Comparison of ENCODE assay signal across 26 mouse cellular contexts in the genomic region with DNA sequence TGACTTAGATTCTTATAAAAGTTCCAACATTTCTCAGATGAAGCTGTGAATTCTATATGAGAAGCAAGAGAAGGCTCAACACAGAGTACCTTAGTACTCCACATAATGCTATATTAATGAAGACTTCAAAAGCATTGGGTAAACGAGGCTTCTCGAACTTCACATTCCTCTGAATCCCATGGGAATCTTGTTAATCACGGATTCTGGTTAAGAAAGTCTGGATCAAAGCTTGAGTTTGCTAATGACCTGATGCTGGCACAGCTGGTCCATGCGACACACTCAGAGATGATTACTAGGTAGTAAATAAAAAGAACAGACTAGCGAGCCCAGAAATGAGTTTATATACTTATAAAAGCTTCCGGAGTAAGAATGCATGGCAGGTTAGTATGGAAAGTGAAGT.
DNase-seq lines count a peak whose midpoint lies in the region; ATAC-seq lines count a peak whose summit lies in the region.
"Had no signal": no experiment of that assay in that cellular context is flagged by ENCODE, and none has a peak within 500 bp of the region (broad histone marks: within the 10 kb centered on the region; RNA-seq: fewer than 3 reads in every experiment).

No protein-coding gene starts in this region.

- no peaks in the 10 kb centered on the region for H3K36me3 ChIP-seq in midbrain, embryonic 14.5 days (ENCODE audit: control insufficient read depth, insufficient read depth, low read length)
- H3K36me3 ChIP-seq in midbrain, embryonic 13.5 days: no peaks in the 10 kb centered on the region
- H3K36me3 ChIP-seq: forebrain, embryonic 10.5 days; heart, embryonic 10.5 days; heart, embryonic 13.5 days; hindbrain, embryonic 12.5 days; hindbrain, embryonic 15.5 days; intestine, embryonic 15.5 days had no signal

- no peaks in the 10 kb centered on the region for H3K27me3 ChIP-seq in midbrain, embryonic 14.5 days (ENCODE audit: control insufficient read depth, insufficient read depth, low read length)
- no peaks in the 10 kb centered on the region for H3K27me3 ChIP-seq in midbrain, embryonic 13.5 days
- H3K27me3 ChIP-seq: forebrain, embryonic 13.5 days; heart, embryonic 13.5 days; hindbrain, embryonic 12.5 days; hindbrain, embryonic 15.5 days; intestine, embryonic 15.5 days had no signal

- no peak overlapping the region for H3K27ac ChIP-seq in midbrain, embryonic 14.5 days (replicated peaks; ENCODE audit: low read depth, low read length)
- H3K27ac ChIP-seq in midbrain, embryonic 13.5 days: no peak overlapping the region
- H3K27ac ChIP-seq: forebrain, embryonic 10.5 days; forebrain, embryonic 13.5 days; gastrocnemius, adult 2 months; heart, adult 2 months; heart, embryonic 10.5 days; heart, embryonic 13.5 days; hindbrain, embryonic 12.5 days; hindbrain, embryonic 15.5 days; intestine, embryonic 15.5 days had no signal

- no peak overlapping the region for H3K4me2 ChIP-seq in midbrain, embryonic 14.5 days (ENCODE audit: low read length)
- no peak overlapping the region for H3K4me2 ChIP-seq in midbrain, embryonic 13.5 days (replicated peaks)
- H3K4me2 ChIP-seq: forebrain, embryonic 13.5 days; heart, embryonic 13.5 days; hindbrain, embryonic 12.5 days; hindbrain, embryonic 15.5 days; intestine, embryonic 15.5 days had no signal

- no peak overlapping the region for H3K9ac ChIP-seq in midbrain, embryonic 14.5 days (replicated peaks; ENCODE audit: low read length)
- no peak overlapping the region for H3K9ac ChIP-seq in midbrain, embryonic 13.5 days (replicated peaks)
- H3K9ac ChIP-seq: forebrain, embryonic 13.5 days; heart, embryonic 13.5 days; hindbrain, embryonic 12.5 days; hindbrain, embryonic 15.5 days; intestine, embryonic 15.5 days had no signal

- no peaks in the 10 kb centered on the region for H3K9me3 ChIP-seq in midbrain, embryonic 14.5 days (ENCODE audit: control insufficient read depth, low read length)
- no peaks in the 10 kb centered on the region for H3K9me3 ChIP-seq in midbrain, embryonic 13.5 days
- H3K9me3 ChIP-seq: forebrain, embryonic 10.5 days; forebrain, embryonic 13.5 days; heart, embryonic 10.5 days; heart, embryonic 13.5 days; hindbrain, embryonic 12.5 days; hindbrain, embryonic 15.5 days; intestine, embryonic 15.5 days had no signal

- H3K4me1 ChIP-seq in midbrain, embryonic 14.5 days (ENCODE audit: control insufficient read depth, insufficient read depth, low read length): no peaks in the 10 kb centered on the region
- H3K4me1 ChIP-seq in midbrain, embryonic 13.5 days (replicated peaks): no peaks in the 10 kb centered on the region
- H3K4me1 ChIP-seq: forebrain, embryonic 13.5 days; hindbrain, embryonic 12.5 days; hindbrain, embryonic 15.5 days; intestine, embryonic 15.5 days had no signal

- H3K4me3 ChIP-seq in midbrain, embryonic 14.5 days (replicated peaks; ENCODE audit: low read depth, low read length): no peak overlapping the region
- no peak overlapping the region for H3K4me3 ChIP-seq in midbrain, embryonic 13.5 days (replicated peaks)
- H3K4me3 ChIP-seq: forebrain, embryonic 10.5 days; forebrain, embryonic 13.5 days; gastrocnemius, adult 2 months; heart, adult 2 months; heart, embryonic 10.5 days; heart, embryonic 13.5 days; hindbrain, embryonic 12.5 days; hindbrain, embryonic 15.5 days; intestine, embryonic 15.5 days had no signal

- no peak for ATAC-seq in midbrain, embryonic 14.5 days (ENCODE audit: low FRiP score, low TSS enrichment)
- no peak for ATAC-seq in midbrain, embryonic 13.5 days
- ATAC-seq: activated CD4-positive, CD25-positive, alpha-beta regulatory T cell, adult 4 months; forebrain, embryonic 13.5 days; forebrain, embryonic 16.5 days; intestine, embryonic 15.5 days had no signal

- DNase-seq in embryo, embryonic 10 days (ENCODE audit: low spot score): peak; percentile 29
- no peak for DNase-seq in embryo, embryonic 9.5 days (ENCODE audit: extremely low spot score)
- DNase-seq in midbrain, embryonic 14.5 days: peak; percentile 51
- DNase-seq in embryo, embryonic 11 days: peak; percentile 38
- peak; percentile 38 for DNase-seq in mesoderm, embryonic 11.5 days (ENCODE audit: low read depth, low spot score)
- no peak for DNase-seq in thymus, postnatal 36 days
- DNase-seq in kidney, postnatal 25 days: no peak
- DNase-seq: adrenal gland, adult 8-10 months; adrenal gland, postnatal 25 days; cerebellum, adult 18-20 months; cerebellum, adult 9-10 months; cerebellum, postnatal 14 days; gastrocnemius, adult 2 months; gastrocnemius, postnatal 14 days; heart, adult 2 months; heart, postnatal 14 days had no signal

- 42% methylated on average over 6 of the region's 6 CpGs for WGBS in midbrain, embryonic 14.5 days
- WGBS in midbrain, embryonic 13.5 days: 39% methylated on average over 6 of the region's 6 CpGs

Comparison
In these comparisons a context has a peak if more than half of its experiments do, and no peak if none do; other contexts are left out.
1. DNase-seq: peak in embryo, embryonic 10 days (single experiment), midbrain, embryonic 14.5 days (single experiment), embryo, embryonic 11 days (single experiment) and mesoderm, embryonic 11.5 days (single experiment); none in embryo, embryonic 9.5 days (single experiment), thymus, postnatal 36 days (0 of 2) and kidney, postnatal 25 days (0 of 2).